8 mouse cellular contexts compared by ENCODE assay signal in genomic region chr7:46665236-46665635, GRCm38 (mm10). TPM values are rescaled to one million over a fixed set of nuclear protein-coding genes. Genes with fewer than 3 reads are reported as not detected.
DNase-seq lines count a peak whose midpoint lies in the region; ATAC-seq and TF ChIP-seq lines count a peak whose summit lies in the region.

No protein-coding gene starts in this region.

- no peak overlapping the region for H3K27ac ChIP-seq in hindbrain, postnatal 0 days
- no peak overlapping the region for H3K27ac ChIP-seq in hindbrain, embryonic 14.5 days
- no peak overlapping the region for H3K27ac ChIP-seq in limb, embryonic 14.5 days (replicated peaks; ENCODE audit: low read depth, low read length)

- H3K9me3 ChIP-seq in hindbrain, postnatal 0 days (ENCODE audit: low read length), result no peaks in the 10 kb centered on the region
- no peaks in the 10 kb centered on the region for H3K9me3 ChIP-seq in hindbrain, embryonic 14.5 days (ENCODE audit: control insufficient read depth, low read length)
- no peaks in the 10 kb centered on the region for H3K9me3 ChIP-seq in limb, embryonic 14.5 days (ENCODE audit: control insufficient read depth, low read length)

- peak; percentile 77 for TF ChIP-seq CTCF in hindbrain, postnatal 0 days (IDR thresholded peaks at IDR 0.05; ENCODE audit: low read depth)

- 38% methylated on average over 9 of the region's 9 CpGs for WGBS in hindbrain, postnatal 0 days
- WGBS in hindbrain, embryonic 14.5 days, result 41% methylated on average over 9 of the region's 9 CpGs
- 34% methylated on average over 9 of the region's 9 CpGs for whole genome bisulfite sequencing in limb, embryonic 14.5 days

- ATAC-seq in hindbrain, postnatal 0 days, result no peak
- ATAC-seq in hindbrain, embryonic 14.5 days (ENCODE audit: low FRiP score), result no peak
- no peak for ATAC-seq in limb, embryonic 14.5 days (ENCODE audit: low FRiP score, low read depth)
- ATAC-seq in activated CD4-positive, CD25-positive, alpha-beta regulatory T cell, adult 4 months, result no peak
- ATAC-seq in frontal cortex, adult (ENCODE audit: low TSS enrichment), result no peak

- H3K4me3 ChIP-seq in hindbrain, postnatal 0 days (ENCODE audit: low read length), result no peak overlapping the region
- H3K4me3 ChIP-seq in hindbrain, embryonic 14.5 days (replicated peaks; ENCODE audit: low read length), result no peak overlapping the region
- no peak overlapping the region for H3K4me3 ChIP-seq in limb, embryonic 14.5 days (replicated peaks; ENCODE audit: low read length)

- no peaks in the 10 kb centered on the region for H3K36me3 ChIP-seq in hindbrain, postnatal 0 days (ENCODE audit: insufficient read depth, low read length)
- no peaks in the 10 kb centered on the region for H3K36me3 ChIP-seq in hindbrain, embryonic 14.5 days (replicated peaks; ENCODE audit: control insufficient read depth, insufficient read depth)
- no peaks in the 10 kb centered on the region for H3K36me3 ChIP-seq in limb, embryonic 14.5 days (ENCODE audit: control insufficient read depth, insufficient read depth, low read length)

- DNase-seq in hindbrain, postnatal 0 days (ENCODE audit: low spot score), result peak; percentile 48
- DNase-seq in hindbrain, embryonic 14.5 days (ENCODE audit: low spot score), result no peak
- DNase-seq in thymus, postnatal 14 days, result peak; percentile 27
- DNase-seq in thymus, postnatal 0 days (ENCODE audit: low spot score), result no peak
- peak; percentile 64 for DNase-seq in cerebellum, adult 9-10 months
- peak; percentile 16 for DNase-seq in limb, embryonic 14.5 days (ENCODE audit: low spot score)

- 0 out of 2 replicates have a peak, but pooled peaks cover 5% of the 10 kb centered on the region for H3K4me1 ChIP-seq in hindbrain, postnatal 0 days (ENCODE audit: insufficient read depth, low read length)
- peaks cover 5% of the 10 kb centered on the region; the same call in 1 of the 2 replicates for H3K4me1 ChIP-seq in hindbrain, embryonic 14.5 days (replicated peaks; ENCODE audit: control insufficient read depth, insufficient read depth, low read length)
- no peaks in the 10 kb centered on the region for H3K4me1 ChIP-seq in limb, embryonic 14.5 days (ENCODE audit: control insufficient read depth, insufficient read depth, low read length)

- H3K4me2 ChIP-seq in hindbrain, postnatal 0 days (ENCODE audit: low read depth, low read length), result no peak overlapping the region
- H3K4me2 ChIP-seq in hindbrain, embryonic 14.5 days (replicated peaks), result no peak overlapping the region
- no peak overlapping the region for H3K4me2 ChIP-seq in limb, embryonic 14.5 days (replicated peaks; ENCODE audit: low read depth, low read length, severe bottlenecking)

- H3K27me3 ChIP-seq in hindbrain, postnatal 0 days (ENCODE audit: insufficient read depth, low read length), result no peaks in the 10 kb centered on the region
- peaks cover 13% of the 10 kb centered on the region; the same call in 1 of the 2 replicates for H3K27me3 ChIP-seq in hindbrain, embryonic 14.5 days (ENCODE audit: control insufficient read depth, insufficient read depth, low read length)
- H3K27me3 ChIP-seq in limb, embryonic 14.5 days (ENCODE audit: control insufficient read depth, insufficient read depth, low read length), result 0 out of 2 replicates have a peak, but pooled peaks cover 3% of the 10 kb centered on the region

- no peak for TF ChIP-seq POLR2A in limb, embryonic 14.5 days (IDR thresholded peaks at IDR 0.05; ENCODE audit: borderline replicate concordance, extremely low read depth, insufficient read depth, insufficient read length)

- no peak overlapping the region for H3K9ac ChIP-seq in hindbrain, postnatal 0 days (replicated peaks; ENCODE audit: low read length)
- no peak overlapping the region for H3K9ac ChIP-seq in hindbrain, embryonic 14.5 days
- H3K9ac ChIP-seq in limb, embryonic 14.5 days (ENCODE audit: low read depth, low read length, severe bottlenecking), result no peak overlapping the region

RNA-seq across cellular contexts. Expression of gene Tph1, which starts 7.1 kb away (rescaled TPM):
- 0.73 and 1.0 TPM in 2 replicates for total RNA-seq in hindbrain, postnatal 0 days (2014; rRNA removed)
- 0.73 and 0.98 TPM in 2 replicates for polyA plus RNA-seq in hindbrain, postnatal 0 days (2015; fragmentation: Nextera tagmentation; extraction: Ambion mirVana)
- 0.19 and 0.70 TPM in 2 replicates for polyA plus RNA-seq in hindbrain, embryonic 14.5 days (2014; fragmentation: Nextera tagmentation; extraction: Ambion mirVana)
- 3.5 and 4.2 TPM in 2 replicates for polyA plus RNA-seq in thymus, postnatal 0 days (2015; fragmentation: Nextera tagmentation; extraction: Ambion mirVana)
- polyA plus RNA-seq in limb, embryonic 14.5 days (2012; rRNA removed), result 0.29 TPM in 2 replicates
- 1.1 and 1.6 TPM in 2 replicates for polyA plus RNA-seq in limb, embryonic 14.5 days (2014; fragmentation: Nextera tagmentation; extraction: Ambion mirVana)
- polyA plus RNA-seq in activated CD4-positive, CD25-positive, alpha-beta regulatory T cell, adult 4 months (2017; shearing (Covaris generic)), result under 1 TPM in 1 of 2 experiments, not detected in 1; 0.99 TPM

RNA-seq across cellular contexts. Expression of gene Sergef, which starts 25.6 kb away (rescaled TPM):
- total RNA-seq in hindbrain, postnatal 0 days (2014; rRNA removed), result 41.8 and 53.5 TPM in 2 replicates
- polyA plus RNA-seq in hindbrain, postnatal 0 days (2015; fragmentation: Nextera tagmentation; extraction: Ambion mirVana), result 45.6 and 48.0 TPM in 2 replicates
- polyA plus RNA-seq in hindbrain, embryonic 14.5 days (2014; fragmentation: Nextera tagmentation; extraction: Ambion mirVana), result 41.1 and 44.1 TPM in 2 replicates
- 11.0 and 11.1 TPM in 2 replicates for polyA plus RNA-seq in thymus, postnatal 0 days (2015; fragmentation: Nextera tagmentation; extraction: Ambion mirVana)
- 12.2 and 12.8 TPM in 2 replicates for polyA plus RNA-seq in limb, embryonic 14.5 days (2012; rRNA removed)
- polyA plus RNA-seq in limb, embryonic 14.5 days (2014; fragmentation: Nextera tagmentation; extraction: Ambion mirVana), result 12.8 and 13.1 TPM in 2 replicates
- 10 to 100 TPM; 17.9 to 18.3 TPM for polyA plus RNA-seq in activated CD4-positive, CD25-positive, alpha-beta regulatory T cell, adult 4 months (2017; shearing (Covaris generic))

RNA-seq across cellular contexts. Expression of gene Saal1, which starts 45.2 kb away (rescaled TPM):
- 12.2 and 14.4 TPM in 2 replicates for total RNA-seq in hindbrain, postnatal 0 days (2014; rRNA removed)
- polyA plus RNA-seq in hindbrain, postnatal 0 days (2015; fragmentation: Nextera tagmentation; extraction: Ambion mirVana), result 13.0 and 13.4 TPM in 2 replicates
- 16.6 and 16.8 TPM in 2 replicates for polyA plus RNA-seq in hindbrain, embryonic 14.5 days (2014; fragmentation: Nextera tagmentation; extraction: Ambion mirVana)
- polyA plus RNA-seq in thymus, postnatal 0 days (2015; fragmentation: Nextera tagmentation; extraction: Ambion mirVana), result 27.1 and 30.4 TPM in 2 replicates
- polyA plus RNA-seq in limb, embryonic 14.5 days (2012; rRNA removed), result 20.8 and 21.4 TPM in 2 replicates
- polyA plus RNA-seq in limb, embryonic 14.5 days (2014; fragmentation: Nextera tagmentation; extraction: Ambion mirVana), result 30.6 and 33.4 TPM in 2 replicates
- polyA plus RNA-seq in activated CD4-positive, CD25-positive, alpha-beta regulatory T cell, adult 4 months (2017; shearing (Covaris generic)), result 10 to 100 TPM; 17.6 to 18.9 TPM

RNA-seq across cellular contexts. Expression of gene Saa3, which starts 50.3 kb away (rescaled TPM):
- 0.54 TPM in 1 of 2 replicates, not detected in the other for total RNA-seq in hindbrain, postnatal 0 days (2014; rRNA removed)
- 0.36 and 0.43 TPM in 2 replicates for polyA plus RNA-seq in hindbrain, postnatal 0 days (2015; fragmentation: Nextera tagmentation; extraction: Ambion mirVana)
- 0.08 TPM in 1 of 2 replicates, not detected in the other for polyA plus RNA-seq in hindbrain, embryonic 14.5 days (2014; fragmentation: Nextera tagmentation; extraction: Ambion mirVana)
- polyA plus RNA-seq in thymus, postnatal 0 days (2015; fragmentation: Nextera tagmentation; extraction: Ambion mirVana), result 15.1 and 17.9 TPM in 2 replicates
- 0.21 and 0.22 TPM in 2 replicates for polyA plus RNA-seq in limb, embryonic 14.5 days (2012; rRNA removed)
- polyA plus RNA-seq in limb, embryonic 14.5 days (2014; fragmentation: Nextera tagmentation; extraction: Ambion mirVana), result 0.19 and 0.33 TPM in 2 replicates
- not detected for polyA plus RNA-seq in activated CD4-positive, CD25-positive, alpha-beta regulatory T cell, adult 4 months (2017; shearing (Covaris generic))

Comparison
In these comparisons a context has a peak if more than half of its experiments do, and no peak if none do; other contexts are left out.
1. DNase-seq: peak in hindbrain, postnatal 0 days (single experiment), thymus, postnatal 14 days (single experiment), cerebellum, adult 9-10 months (single experiment) and limb, embryonic 14.5 days (single experiment); none in hindbrain, embryonic 14.5 days (single experiment) and thymus, postnatal 0 days (single experiment).